Mouse (Mus musculus) left cerebral cortex, postnatal 25 days (tissue): ENCODE measurements around the gene Il11. TPM values are rescaled to one million over a fixed set of nuclear protein-coding genes. Genes with fewer than 3 reads are reported as not detected.
"Not testable (repeated sequence)": the region's sequence is repeated elsewhere in the genome, so short reads cannot be mapped to it uniquely, and the experiment has no call there.

Experiments
- DNase-seq, 2 experiments: peaks; one replicate each; pipeline ENCODE4 v3.0.0; 2022; ENCODE audit warnings: low spot score in 2 of 2, mixed read lengths in 1 of 2
- intact Hi-C: fragments of 180-260 bp; cut with DNase I; formaldehyde crosslinking; loops from one replicate; pipeline ENCODE4 v1.15.1; 2025
- total RNA-seq, 2 experiments: library from RNA; stranded (reverse); gene quantifications; 2 replicates each; pipeline ENCODE4 v1.2.3; 2021

Gene Il11
- total RNA-seq: under 1 TPM; 0.69 to 0.83 TPM

DNA sequence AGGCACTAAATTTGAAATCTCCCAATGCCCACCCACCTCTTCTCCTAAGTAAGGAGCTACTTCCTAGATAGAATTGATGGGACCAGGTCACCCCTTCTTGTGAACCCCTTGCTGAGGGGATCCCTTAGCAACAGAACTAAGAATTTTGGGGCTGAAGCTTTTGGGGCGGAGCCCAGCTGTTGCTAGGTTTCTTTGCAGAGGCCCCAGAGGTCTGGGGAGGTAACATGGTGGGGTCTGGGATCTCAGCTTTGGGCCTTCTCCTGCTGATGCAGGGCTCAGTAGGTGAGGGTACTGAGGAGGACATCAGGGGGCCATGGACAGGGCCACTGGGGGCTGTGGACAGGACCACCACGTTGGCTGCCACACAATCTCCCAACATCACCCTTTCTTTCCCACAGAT is at the start of gene Il11, which contains the start of gene Tmem190:
Gene Il11, minus strand, starts transcription at position 101 of the 400 bp plus-strand sequence.
Gene Tmem190, plus strand, starts transcription at position 179 of the 400 bp plus-strand sequence.
- intact Hi-C loops: no loop called here
- no peak for DNase-seq

DNA sequence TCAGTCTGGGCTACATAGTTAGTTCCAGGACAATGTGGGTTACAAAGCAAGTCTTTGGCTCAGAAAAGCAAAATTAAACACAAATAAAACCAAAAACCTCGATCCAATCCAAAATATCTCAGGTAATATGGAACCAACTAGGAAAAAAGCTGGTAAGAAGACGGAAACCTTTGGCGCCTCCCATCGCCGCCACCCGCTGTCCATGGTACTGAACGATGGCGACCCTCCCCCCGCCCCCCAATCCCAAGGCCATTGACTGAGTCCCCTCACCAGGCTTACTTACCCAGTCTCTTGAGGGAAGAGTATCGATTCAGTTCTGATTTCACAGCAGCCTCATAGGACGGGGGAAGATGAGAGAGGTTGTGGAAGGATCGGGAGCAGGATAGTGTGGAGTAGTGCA is 47.8 kb upstream of the Il11 start:
- intact Hi-C loops: no loop called here
- no peak for DNase-seq

DNA sequence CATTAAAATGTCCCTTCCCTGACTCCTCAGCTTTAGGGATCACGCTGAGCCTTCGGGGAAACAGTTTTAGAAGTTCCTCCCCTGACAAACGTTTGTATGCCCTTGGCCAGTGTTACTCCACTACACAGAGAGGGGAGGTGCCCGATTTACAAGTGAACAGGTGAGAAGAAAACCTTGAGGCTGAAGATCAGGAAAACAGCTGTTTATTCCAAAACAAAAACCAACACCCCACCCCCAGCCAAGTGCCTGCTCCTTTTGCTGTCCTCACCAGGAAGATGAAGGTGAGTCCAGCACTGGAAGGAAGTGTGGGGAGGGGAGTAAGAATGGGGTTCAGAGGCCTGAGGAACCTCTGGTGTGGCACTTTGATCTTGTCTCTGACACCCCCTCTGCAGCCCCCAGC is 42.7 kb upstream of the Il11 start:
- DNase-seq: no peak
- intact Hi-C loops: no loop called here

DNA sequence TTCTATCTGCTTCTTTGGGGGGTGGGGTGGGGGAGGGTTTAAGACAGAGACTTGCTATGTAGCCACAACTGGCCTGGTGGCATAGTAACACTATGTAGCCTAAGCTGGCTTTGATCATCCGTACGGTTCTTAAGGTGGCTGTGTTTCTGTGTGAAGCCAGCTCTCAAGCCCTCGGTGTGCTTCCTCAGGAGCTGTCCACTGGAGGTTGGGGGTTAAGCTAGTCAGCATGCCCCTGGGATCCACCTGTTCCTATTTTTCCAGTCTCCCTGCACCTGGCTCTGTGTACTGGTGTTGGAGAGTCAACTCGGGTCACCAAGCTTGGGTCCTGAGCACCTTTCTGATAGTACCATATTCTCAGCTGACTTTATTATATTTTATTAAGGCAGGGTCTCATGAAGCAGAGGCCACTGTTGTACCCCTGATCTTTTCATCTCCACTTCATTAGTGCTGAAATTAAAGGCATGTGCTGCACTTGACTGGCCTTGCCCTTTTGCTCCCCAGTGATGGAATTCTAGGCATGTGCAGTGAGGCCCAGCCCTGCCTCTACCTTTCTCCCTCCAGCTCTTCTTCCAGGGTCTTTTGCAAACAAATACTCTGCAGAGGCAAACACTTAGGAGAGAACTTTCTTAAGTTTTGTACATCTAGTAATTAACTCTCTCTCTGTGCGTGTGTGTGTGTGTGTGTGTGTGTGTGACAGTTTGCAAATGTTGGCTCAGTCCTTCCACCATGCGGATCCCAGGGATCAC is 39.7 kb upstream of the Il11 start:
- intact Hi-C loops: no loop called here
- no peak for DNase-seq

DNA sequence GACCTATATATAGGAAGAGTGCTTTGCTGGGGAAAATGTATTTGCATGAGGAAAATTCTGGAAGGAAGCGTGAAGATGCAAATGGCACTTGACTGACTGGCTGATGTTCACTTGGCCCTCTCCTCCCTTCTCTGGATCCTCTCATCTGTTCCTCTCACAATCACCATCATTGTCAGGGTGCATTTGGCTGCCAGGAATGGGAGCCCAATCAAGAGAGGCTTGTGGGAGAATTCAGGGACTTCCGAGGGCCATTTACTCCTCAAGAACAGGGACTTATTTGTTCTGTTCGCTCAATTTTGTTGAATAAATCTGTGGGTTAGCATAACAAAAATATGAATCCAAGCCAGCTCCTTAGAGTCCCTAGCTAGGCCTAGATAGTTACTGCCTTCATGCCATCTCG is 39.0 kb upstream of the Il11 start:
- peak in 1 of 2 experiments; percentile 74 for DNase-seq
- intact Hi-C loops: no loop called here

DNA sequence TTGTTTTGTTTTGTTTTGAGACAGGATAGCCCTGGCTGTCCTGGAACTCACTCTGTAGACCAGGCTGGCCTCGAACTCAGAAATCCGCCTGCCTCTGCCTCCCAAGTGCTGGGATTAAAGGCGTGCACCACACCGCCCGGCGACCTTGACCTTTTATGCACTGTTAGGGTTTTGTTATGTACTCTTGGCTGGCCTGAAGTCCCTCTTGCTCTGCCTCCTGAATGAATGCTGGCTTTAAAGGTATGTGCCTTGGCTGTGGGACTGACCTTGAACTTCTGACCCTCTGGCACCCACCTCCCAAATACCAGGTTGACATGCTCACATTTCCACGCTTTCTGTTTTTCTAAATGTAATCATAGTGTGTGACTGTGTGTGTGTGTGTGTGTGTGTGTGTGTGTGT is 38.3 kb upstream of the Il11 start:
- intact Hi-C loops: not testable (repeated sequence)

DNA sequence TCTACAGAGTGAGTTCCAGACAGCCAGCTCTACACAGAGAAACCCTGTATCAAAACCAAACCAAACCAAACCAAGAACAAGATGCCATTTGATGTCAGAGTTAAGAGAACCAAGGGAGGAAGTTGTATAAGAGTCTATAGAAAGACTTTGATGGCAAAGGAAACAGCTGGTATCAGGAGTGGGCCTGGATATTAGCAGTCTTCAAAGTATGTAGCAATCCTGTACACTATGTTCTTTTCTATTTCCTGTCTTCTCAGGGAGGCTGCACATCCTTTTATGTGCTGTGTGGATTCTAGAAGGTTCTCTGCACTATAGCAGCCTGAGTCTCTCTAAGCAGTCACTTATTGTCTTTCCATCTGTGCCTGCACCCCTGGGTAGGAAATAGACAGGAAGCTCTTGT is 33.9 kb upstream of the Il11 start:
- intact Hi-C loops: no loop called here

More for the DNA sequence above, 38.3 kb upstream of the Il11 start:
- not testable (repeated sequence) for DNase-seq

DNA sequence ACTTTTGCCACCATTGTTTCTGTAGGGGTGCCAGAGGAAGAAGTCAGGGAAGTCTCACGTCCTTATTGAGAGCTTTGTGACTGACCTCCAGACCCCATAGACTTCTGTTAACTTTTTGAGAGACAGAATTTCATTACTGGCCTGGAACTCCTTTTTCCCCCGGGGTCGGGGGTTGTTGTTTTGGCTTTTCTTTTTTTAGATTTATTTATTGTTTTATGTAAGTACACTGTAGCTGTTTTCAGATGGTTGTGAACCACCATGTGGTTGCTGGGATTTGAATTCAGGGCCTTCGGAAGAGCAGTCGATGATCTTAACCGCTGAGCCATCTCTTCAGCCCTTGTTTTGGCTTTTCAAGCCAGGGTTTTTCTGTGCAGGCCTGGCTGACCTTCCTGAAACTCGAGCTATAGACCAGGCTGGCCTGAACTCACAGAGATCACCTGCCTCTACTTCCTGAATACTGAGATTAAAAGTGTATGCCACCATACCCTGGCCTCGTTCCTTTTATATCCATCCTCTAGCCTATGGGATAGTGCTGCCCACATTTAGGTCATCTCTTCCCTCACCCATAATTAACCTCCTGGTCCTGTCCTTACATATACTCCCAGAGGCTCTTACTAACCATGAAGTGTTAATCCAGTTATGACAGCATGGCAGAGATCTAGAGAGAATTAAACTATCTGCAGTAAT is 30.6 kb upstream of the Il11 start:
- intact Hi-C loops: loop anchor here (5.0 kb wide), 2 partner anchors 109 to 266 kb away; partner anchors contain the start of genes Nat14 and Syt5
- DNase-seq: no peak

More for the DNA sequence above, 33.9 kb upstream of the Il11 start:
- DNase-seq: no peak

DNA sequence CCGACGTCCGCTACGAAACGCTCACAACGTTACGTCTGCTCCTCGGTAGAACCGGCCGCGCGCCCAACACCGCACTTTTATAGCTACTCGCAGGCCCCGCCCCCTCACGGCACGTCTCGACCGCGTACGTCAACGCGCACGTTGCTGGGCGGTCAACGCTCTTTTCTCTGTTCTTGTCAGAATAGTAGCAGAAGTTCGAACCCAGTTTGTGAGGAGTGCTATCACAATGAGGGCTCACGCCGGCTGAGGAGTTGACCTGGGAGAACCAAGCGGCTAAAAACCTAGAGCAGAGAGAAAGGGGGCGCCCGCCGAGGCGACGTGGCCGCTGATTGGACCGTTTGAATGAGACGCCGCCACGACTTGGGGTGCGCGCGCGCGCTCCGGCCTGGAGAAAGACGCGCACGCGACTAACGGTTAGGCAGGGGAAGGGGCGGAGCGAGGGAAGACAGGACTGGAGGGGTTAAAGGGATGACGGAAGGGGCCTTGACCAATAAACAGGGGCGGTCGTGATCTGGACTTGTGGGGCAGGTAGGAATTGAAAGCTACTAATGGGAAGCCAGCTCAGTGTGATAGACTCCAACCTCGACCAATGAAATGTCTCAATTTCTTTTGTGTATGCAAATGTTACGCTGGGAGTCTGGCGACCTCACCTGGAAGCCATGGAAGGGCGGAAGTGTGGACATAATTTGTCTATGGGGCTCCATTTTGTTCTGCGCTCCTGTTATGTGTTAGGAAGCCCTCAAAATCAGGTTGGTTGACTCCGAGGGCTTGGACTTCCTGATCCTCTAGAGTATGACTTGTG is 29.8 kb upstream of the Il11 start, which contains the start of gene Ube2s:
Gene Ube2s, minus strand, starts transcription at position 288 of the 802 bp plus-strand sequence.
- intact Hi-C loops: loop anchor here (5.0 kb wide), 2 partner anchors 110 to 265 kb away; partner anchors contain the start of genes Nat14 and Syt5
- peak; percentile 98 to 100 for DNase-seq

DNA sequence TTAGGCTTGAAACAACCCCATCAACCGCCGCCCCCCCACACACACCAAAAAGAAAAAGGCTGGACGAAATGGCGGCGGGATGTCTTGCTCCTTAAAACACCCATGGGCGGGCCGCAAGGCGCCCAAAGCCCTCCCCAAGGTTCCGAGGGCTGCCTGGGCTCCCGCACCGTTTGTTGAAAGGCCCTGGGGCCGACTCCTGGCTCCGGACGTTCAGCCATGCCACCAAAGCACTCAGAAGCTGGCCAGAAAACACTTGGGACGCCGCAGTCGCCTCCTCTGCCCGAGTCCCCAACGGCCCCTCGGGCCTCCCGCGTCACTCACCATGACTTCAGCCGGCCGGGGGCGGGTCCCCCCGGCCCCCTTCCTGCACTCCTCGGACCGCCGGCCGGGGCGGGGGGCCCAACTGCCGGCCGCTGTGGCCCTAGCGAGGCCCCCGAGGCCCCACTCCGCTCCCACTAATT is 29.2 kb upstream of the Il11 start:
- intact Hi-C loops: loop anchor here (1.0 to 5.0 kb wide), 3 partner anchors 110 to 265 kb away; partner anchors contain the start of genes Nat14 and Syt5
- DNase-seq: no peak

DNA sequence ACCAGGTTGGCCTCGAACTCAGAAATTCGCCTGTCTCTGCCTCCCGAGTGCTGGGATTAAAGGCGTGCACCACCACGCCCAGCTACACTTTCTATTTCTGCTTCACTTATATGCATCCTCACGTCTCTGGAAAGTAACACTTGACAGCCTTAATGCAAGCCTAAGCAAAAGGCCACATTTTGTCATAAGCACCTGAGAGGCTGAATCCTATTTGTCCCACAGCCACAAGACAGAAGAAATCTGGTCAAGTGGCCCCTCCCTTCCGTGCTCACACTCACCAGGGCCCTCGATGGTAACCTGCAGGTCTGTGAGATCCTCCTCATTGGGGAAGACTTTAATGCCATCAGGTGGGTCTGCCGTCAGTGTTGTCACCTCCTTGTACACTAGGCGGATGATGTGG is 28.5 kb upstream of the Il11 start:
- not testable (repeated sequence) for DNase-seq
- intact Hi-C loops: loop anchor here (1.0 to 5.0 kb wide), 3 partner anchors 111 to 264 kb away; partner anchors contain the start of genes Nat14 and Syt5

DNA sequence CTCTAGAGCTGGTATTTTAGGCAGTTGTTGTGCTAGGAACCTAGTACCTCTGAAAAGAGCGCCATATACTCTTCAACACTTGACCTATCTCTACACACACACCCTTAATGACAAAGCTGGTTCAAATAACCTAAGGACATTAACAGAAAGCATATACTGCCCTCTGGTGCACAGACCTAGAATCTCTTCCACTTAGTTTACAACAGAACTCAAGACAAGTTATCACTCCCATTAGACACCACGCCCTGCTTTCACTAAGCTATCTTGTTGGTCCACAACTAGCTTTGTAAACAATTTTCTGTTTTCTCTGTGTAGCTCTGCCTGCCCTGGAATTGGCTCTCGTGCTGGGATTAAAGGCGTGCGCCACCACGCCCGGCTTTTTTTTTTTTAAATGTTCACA is 24.1 kb upstream of the Il11 start:
- DNase-seq: peak in 1 of 2 experiments; percentile 58
- intact Hi-C loops: loop anchor here (2.0 kb wide), 1 partner anchor 250 kb away; no protein-coding TSS in a partner anchor

DNA sequence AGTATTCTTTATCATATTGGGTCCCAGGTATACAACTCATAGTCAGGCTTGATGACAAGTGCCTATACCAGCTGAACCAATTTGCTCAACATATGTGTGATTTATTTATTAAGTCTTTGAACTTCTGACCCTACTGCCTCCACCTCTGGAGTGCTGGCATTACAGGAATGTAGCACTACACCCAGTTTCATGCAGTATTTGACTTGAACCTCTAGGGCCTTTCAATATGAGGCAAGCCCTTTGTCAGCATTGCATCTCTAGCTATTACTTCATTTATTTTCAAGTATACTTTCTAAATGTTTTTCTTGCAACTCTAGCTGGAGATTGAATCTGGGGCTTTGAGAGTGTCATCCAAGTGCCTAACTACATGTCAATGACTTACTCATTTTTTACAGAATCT is 19.6 kb upstream of the Il11 start:
- intact Hi-C loops: no loop called here

DNA sequence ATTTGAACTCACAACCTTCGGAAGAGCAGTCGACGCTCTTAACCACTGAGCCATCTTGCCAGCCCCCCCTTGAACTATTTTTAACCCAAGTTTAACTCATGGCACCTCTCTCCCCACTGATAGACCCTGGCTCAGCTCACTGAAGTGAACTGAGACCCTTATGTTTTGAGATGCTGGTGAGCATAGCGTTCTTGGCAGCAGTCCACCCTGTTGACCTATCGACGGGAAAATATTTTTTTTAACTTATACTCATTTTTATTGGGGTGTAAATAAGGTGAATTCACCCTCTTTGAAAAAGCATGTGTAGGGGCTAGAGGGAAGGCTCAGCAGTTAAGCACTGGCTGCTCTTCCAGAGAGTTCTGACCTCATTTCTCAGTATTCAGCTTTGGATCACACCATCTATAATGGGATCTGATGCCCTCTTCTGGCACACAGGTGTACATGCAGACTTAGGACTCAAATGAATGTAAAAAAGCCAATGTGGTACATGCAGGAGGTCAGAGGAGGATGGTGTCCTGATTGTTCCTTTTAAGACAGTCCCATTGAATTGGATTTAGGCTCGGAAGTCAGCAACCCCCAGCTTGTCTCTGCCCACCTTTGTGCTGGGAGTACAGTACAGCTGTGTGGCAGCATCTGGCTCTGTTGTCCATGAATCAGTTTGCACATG is 13.2 kb upstream of the Il11 start:
- peak; percentile 41 to 52 for DNase-seq
- intact Hi-C loops: loop anchor here (5.0 kb wide), 1 partner anchor 174 kb away; no protein-coding TSS in a partner anchor

More for the DNA sequence above, 19.6 kb upstream of the Il11 start:
- no peak for DNase-seq

DNA sequence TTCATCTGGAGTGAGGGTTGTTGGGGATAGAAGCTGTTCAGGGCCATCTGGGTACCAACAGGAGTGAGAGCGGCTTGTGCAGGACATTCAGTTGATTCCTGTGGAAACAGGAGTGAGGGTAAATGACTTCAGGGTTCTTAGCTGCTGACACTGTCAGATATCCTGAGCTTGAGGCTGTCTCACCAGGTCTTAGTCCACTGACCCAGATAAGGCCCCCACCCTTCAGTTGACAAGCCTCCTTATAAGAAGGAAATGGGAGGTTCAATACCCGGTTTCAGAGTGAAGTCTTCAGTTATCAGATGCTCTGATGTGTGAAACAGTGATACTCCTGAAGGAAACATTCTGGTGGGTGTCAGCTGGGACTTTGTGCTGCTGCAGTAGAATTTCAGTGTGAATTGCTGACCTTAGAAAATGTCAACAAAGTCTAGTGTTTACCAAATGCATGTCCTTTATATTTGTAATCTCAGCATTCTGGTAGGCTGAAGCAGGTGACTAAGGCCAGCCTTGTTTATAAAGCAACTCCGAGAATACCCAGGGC is 12.0 kb upstream of the Il11 start:
- DNase-seq: no peak
- intact Hi-C loops: loop anchor here (5.0 kb wide), 1 partner anchor 172 kb away; no protein-coding TSS in a partner anchor

DNA sequence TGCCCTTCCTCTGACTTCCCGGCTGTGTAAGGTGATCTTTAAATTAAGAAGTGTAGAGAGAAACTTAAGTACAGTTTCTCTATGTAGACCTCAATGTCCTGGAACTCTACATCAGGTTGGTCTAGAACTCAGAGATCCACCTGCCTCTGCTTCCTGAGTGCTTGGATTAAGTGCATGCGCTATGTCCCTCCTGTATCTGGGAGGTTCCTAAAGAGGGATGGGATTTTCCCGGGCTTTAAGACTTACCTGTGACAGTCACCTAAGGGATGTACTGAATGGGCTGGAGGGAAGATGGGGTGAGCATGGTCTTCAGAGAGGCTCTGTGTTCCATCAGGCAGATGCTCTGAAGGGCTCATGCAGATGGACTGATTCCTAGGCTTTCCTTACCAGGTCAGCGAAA is 11.0 kb upstream of the Il11 start:
- intact Hi-C loops: loop anchor here (2.0 kb wide), 1 partner anchor 55 kb away; no protein-coding TSS in a partner anchor
- no peak for DNase-seq

DNA sequence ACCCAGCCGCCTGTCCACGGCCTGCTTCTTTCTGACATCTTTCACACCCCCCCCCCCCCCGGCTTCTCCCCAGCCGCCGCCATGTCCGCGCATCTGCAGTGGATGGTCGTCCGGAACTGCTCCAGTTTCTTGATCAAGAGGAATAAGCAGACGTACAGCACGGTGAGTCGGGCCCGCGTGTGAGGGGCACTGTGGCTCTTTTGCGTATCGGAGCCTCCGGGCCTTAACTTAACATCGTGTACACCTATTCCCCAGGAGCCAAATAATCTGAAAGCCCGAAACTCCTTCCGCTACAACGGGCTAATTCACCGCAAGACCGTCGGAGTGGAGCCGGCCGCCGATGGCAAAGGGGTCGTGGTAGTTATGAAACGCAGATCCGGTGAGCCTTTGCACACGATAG is 10.6 kb upstream of the Il11 start:
- intact Hi-C loops: loop anchor here (2.0 kb wide), 1 partner anchor 54 kb away; no protein-coding TSS in a partner anchor

More for the DNA sequence above, 10.6 kb upstream of the Il11 start:
- peak in 1 of 2 experiments; percentile 8 for DNase-seq
